Comparison of ENCODE assay signal across 7 mouse cellular contexts in the genomic region with DNA sequence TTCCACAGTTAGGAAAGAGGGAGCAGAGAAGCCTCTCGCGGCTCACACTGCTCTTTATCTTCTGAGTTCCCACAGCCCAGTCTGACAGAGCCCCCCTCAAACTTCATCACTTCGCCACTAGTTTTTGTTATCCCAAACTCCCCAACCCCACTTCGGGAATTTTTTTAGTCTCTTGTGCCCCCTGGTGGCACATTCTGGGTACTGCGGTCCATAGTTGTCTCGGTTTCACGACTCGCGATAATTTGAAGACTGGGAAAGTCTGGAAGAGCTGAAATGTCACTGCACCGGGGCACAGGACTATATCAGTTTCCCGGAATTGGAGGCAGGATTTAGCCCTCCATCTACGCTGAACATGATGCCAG. TPM values are rescaled to one million over a fixed set of nuclear protein-coding genes. Genes with fewer than 3 reads are reported as not detected.
DNase-seq lines count a peak whose midpoint lies in the region; ATAC-seq and TF ChIP-seq lines count a peak whose summit lies in the region.

No protein-coding gene starts in this region.

- no peak overlapping the region for H3K27ac ChIP-seq in MEL (ENCODE audit: control insufficient read depth, low read depth, low read length)
- no peak overlapping the region for H3K27ac ChIP-seq in lung, embryonic 16.5 days (ENCODE audit: low read length)

- peaks cover 8% of the 10 kb centered on the region in 2 experiments; a peak in 3 of 4 replicates for H3K27me3 ChIP-seq in MEL (ENCODE audit: control insufficient read depth in 1 of 2, insufficient read depth in 2 of 2, low read length in 2 of 2)
- H3K27me3 ChIP-seq in lung, embryonic 16.5 days (ENCODE audit: control insufficient read depth, insufficient read depth, low read depth, low read length): 0 out of 2 replicates have a peak, but pooled peaks cover under 1% of the 10 kb centered on the region

- H3K79me2 ChIP-seq in MEL (ENCODE audit: control insufficient read depth, insufficient read depth, low read length, poor library complexity): no peaks in the 10 kb centered on the region

- peak; percentile 89 for DNase-seq in MEL (ENCODE audit: low read depth, low spot score)
- peak; percentile 50 for DNase-seq in brain, adult 2 months (ENCODE audit: low read depth, low spot score)
- DNase-seq in heart, postnatal 14 days: peak; percentile 79 to 88
- DNase-seq in layer of hippocampus, adult 18-20 months (ENCODE audit: low spot score in 2 of 2): peak; percentile 65 to 78
- peak; percentile 82 for DNase-seq in right cerebral cortex, postnatal 4 days

- peak in 2 of 3 experiments; percentile 87 to 92; a peak in 5 of 6 replicates for TF ChIP-seq CTCF in MEL (IDR thresholded peaks at IDR 0.05 in 2 of 3, conservative IDR thresholded peaks at IDR 0.05 in 1 of 3; ENCODE audit: control insufficient read depth in 1 of 3, insufficient read depth in 1 of 3, low read depth in 2 of 3, low read length in 3 of 3, poor library complexity in 1 of 3, severe bottlenecking in 1 of 3)

- peak overlapping the region; percentile 53 for H3K9ac ChIP-seq in MEL (ENCODE audit: control insufficient read depth, low read depth, low read length, poor library complexity, severe bottlenecking)
- peak overlapping the region; percentile 53 for H3K9ac ChIP-seq in lung, embryonic 16.5 days (ENCODE audit: low read length)

- H3K4me3 ChIP-seq in MEL (ENCODE audit: control insufficient read depth in 1 of 2, insufficient read depth in 1 of 2, low read depth in 2 of 2, low read length in 2 of 2): peak overlapping the region; percentile 45
- H3K4me3 ChIP-seq in lung, embryonic 16.5 days (ENCODE audit: low read length): peak overlapping the region; percentile 9; the same call in 1 of the 2 replicates

- H3K36me3 ChIP-seq in MEL (ENCODE audit: control insufficient read depth in 1 of 2, insufficient read depth in 2 of 2, low read length in 2 of 2): peaks cover 0 to 3% of the 10 kb centered on the region in 2 experiments; a peak in 1 of 4 replicates
- no peaks in the 10 kb centered on the region for H3K36me3 ChIP-seq in lung, embryonic 16.5 days (ENCODE audit: control insufficient read depth, insufficient read depth, low read length)

- peak; percentile 75 for ATAC-seq in erythroid progenitor cell, adult 5-6 weeks (replicated peaks; ENCODE audit: low FRiP score, poor library complexity, severe bottlenecking)
- ATAC-seq in lung, embryonic 16.5 days (ENCODE audit: low read depth): peak; percentile 59

- intact Hi-C loops in heart, postnatal 14 days (cut with DNase I): loop anchor here (1.0 to 5.0 kb wide), 2 partner anchors 37 to 105 kb away; no protein-coding TSS in a partner anchor

- peaks cover 0 to 13% of the 10 kb centered on the region in 2 experiments; a peak in 3 of 4 replicates for H3K4me1 ChIP-seq in MEL (ENCODE audit: control insufficient read depth in 1 of 2, insufficient read depth in 2 of 2, low read length in 2 of 2)
- peaks cover 4% of the 10 kb centered on the region; the same call in 1 of the 2 replicates for H3K4me1 ChIP-seq in lung, embryonic 16.5 days (replicated peaks; ENCODE audit: control insufficient read depth, insufficient read depth, low read length)

- TF ChIP-seq POLR2A in MEL (IDR thresholded peaks at IDR 0.05; ENCODE audit: control insufficient read depth in 1 of 2, insufficient read depth in 1 of 2, low read depth in 1 of 2, low read length in 2 of 2, poor library complexity in 1 of 2): no peak

- peak; percentile 99 for TF ChIP-seq RAD21 in MEL (IDR thresholded peaks at IDR 0.05; ENCODE audit: low read depth, low read length)

- no peaks in the 10 kb centered on the region for H3K9me3 ChIP-seq in MEL (replicated peaks; ENCODE audit: insufficient read depth, low read length)
- no peaks in the 10 kb centered on the region for H3K9me3 ChIP-seq in lung, embryonic 16.5 days (ENCODE audit: control insufficient read depth, low read length)

- under 1% methylated on average over 12 of the region's 12 CpGs for WGBS in lung, embryonic 16.5 days

- H3K4me2 ChIP-seq in lung, embryonic 16.5 days (ENCODE audit: low read depth, low read length): peak overlapping the region; percentile 42; the same call in 1 of the 2 replicates

- TF ChIP-seq EP300 in MEL (IDR thresholded peaks at IDR 0.05; ENCODE audit: low read depth in 1 of 2, low read length in 2 of 2): no peak

TF ChIP-seq in MEL, 35 proteins besides CTCF, POLR2A, EP300 and RAD21 (continues in another document):
- no peak for TF ChIP-seq POLR2AphosphoS2 (IDR thresholded peaks at IDR 0.05; ENCODE audit: low read length)
- TF ChIP-seq ZMIZ1 (IDR thresholded peaks at IDR 0.05; ENCODE audit: low read depth, low read length): no peak
- TF ChIP-seq MAFK (IDR thresholded peaks at IDR 0.05; ENCODE audit: borderline replicate concordance, low read depth, low read length): no peak
- TF ChIP-seq ETS1 (IDR thresholded peaks at IDR 0.05; ENCODE audit: low read depth, low read length): no peak
- no peak for TF ChIP-seq USF1 (IDR thresholded peaks at IDR 0.05; ENCODE audit: low read depth, low read length)
- TF ChIP-seq KAT2A (conservative IDR thresholded peaks at IDR 0.05; ENCODE audit: low read depth, low read length): no peak
- no peak for TF ChIP-seq GABPA (IDR thresholded peaks at IDR 0.05; ENCODE audit: low read depth, low read length)
- no peak for TF ChIP-seq ELF1 (IDR thresholded peaks at IDR 0.05; ENCODE audit: low read depth, low read length)
- TF ChIP-seq ZKSCAN1 (IDR thresholded peaks at IDR 0.05; ENCODE audit: low read depth, low read length): no peak
- TF ChIP-seq RCOR1 (IDR thresholded peaks at IDR 0.05; ENCODE audit: low read depth, low read length): no peak
- TF ChIP-seq POLR2AphosphoS5 (IDR thresholded peaks at IDR 0.05; ENCODE audit: borderline replicate concordance, low read depth, low read length): no peak
- no peak for TF ChIP-seq MYB (IDR thresholded peaks at IDR 0.05; ENCODE audit: low read depth, low read length)
- no peak for TF ChIP-seq CHD1 (IDR thresholded peaks at IDR 0.05; ENCODE audit: low read depth, low read length)
- TF ChIP-seq CHD2 (IDR thresholded peaks at IDR 0.05; ENCODE audit: low read length): peak; percentile 87
- 0 out of 2 replicates have a peak, but pooled peaks have one; percentile 40 for TF ChIP-seq MYC (IDR thresholded peaks at IDR 0.05; ENCODE audit: low read depth, low read length)
- no peak for TF ChIP-seq JUND (IDR thresholded peaks at IDR 0.05; ENCODE audit: low read depth, low read length)

RNA-seq across cellular contexts. Expression of a gene that starts 7.3 kb away (rescaled TPM):
- 58.9 and 76.0 TPM in 2 replicates for total RNA-seq in MEL (2012; rRNA removed)
- polyA plus RNA-seq in MEL (2012; ENCODE audit: insufficient read depth in 1 of 2, insufficient read length in 2 of 2, low read depth in 1 of 2, low replicate concordance in 2 of 2, missing spikeins in 1 of 2): 10 to 100 TPM in 1 of 2 experiments, not detected in 1; 77.3 TPM
- total RNA-seq in erythroid progenitor cell, adult 5-6 weeks (2015; ENCODE audit: low replicate concordance): 62.3 and 81.3 TPM in 2 replicates
- total RNA-seq in erythroid progenitor cell, adult 5-6 weeks (2017; ENCODE audit: low replicate concordance): 133 and 140 TPM in 2 replicates
- total RNA-seq in heart, postnatal 14 days (2021): 100 to 1,000 TPM; 199 to 209 TPM
- total RNA-seq in layer of hippocampus, adult 18-20 months (2021): 10 to 100 TPM; 46.5 to 48.2 TPM
- polyA plus RNA-seq in lung, embryonic 16.5 days (2015; fragmentation: Nextera tagmentation; extraction: Ambion mirVana): 21.5 and 21.7 TPM in 2 replicates

RNA-seq across cellular contexts. Expression of a gene that starts 13.5 kb away (rescaled TPM):
- total RNA-seq in MEL (2012; rRNA removed): 1.4 TPM in 2 replicates
- polyA plus RNA-seq in MEL (2012; ENCODE audit: insufficient read depth in 1 of 2, insufficient read length in 2 of 2, low read depth in 1 of 2, low replicate concordance in 2 of 2, missing spikeins in 1 of 2): 1 to 10 TPM in 1 of 2 experiments, not detected in 1; 8.5 TPM
- not detected in 2 replicates for total RNA-seq in erythroid progenitor cell, adult 5-6 weeks (2015; ENCODE audit: low replicate concordance)
- 0.77 TPM in 1 of 2 replicates, not detected in the other for total RNA-seq in erythroid progenitor cell, adult 5-6 weeks (2017; ENCODE audit: low replicate concordance)
- total RNA-seq in heart, postnatal 14 days (2021): 1 to 10 TPM; 8.0 to 8.8 TPM
- total RNA-seq in layer of hippocampus, adult 18-20 months (2021): 100 to 1,000 TPM; 217 to 222 TPM
- 21.9 and 22.7 TPM in 2 replicates for polyA plus RNA-seq in lung, embryonic 16.5 days (2015; fragmentation: Nextera tagmentation; extraction: Ambion mirVana)

RNA-seq across cellular contexts. Expression of a gene that starts 45.5 kb away (rescaled TPM):
- 193 and 213 TPM in 2 replicates for total RNA-seq in MEL (2012; rRNA removed)
- polyA plus RNA-seq in MEL (2012; ENCODE audit: insufficient read depth in 1 of 2, insufficient read length in 2 of 2, low read depth in 1 of 2, low replicate concordance in 2 of 2, missing spikeins in 1 of 2): 100 to 1,000 TPM; 194 to 252 TPM
- 24.5 and 26.0 TPM in 2 replicates for total RNA-seq in erythroid progenitor cell, adult 5-6 weeks (2015; ENCODE audit: low replicate concordance)
- total RNA-seq in erythroid progenitor cell, adult 5-6 weeks (2017; ENCODE audit: low replicate concordance): 49.9 and 91.9 TPM in 2 replicates
- 10 to 100 TPM; 51.0 to 53.9 TPM for total RNA-seq in heart, postnatal 14 days (2021)
- total RNA-seq in layer of hippocampus, adult 18-20 months (2021): 100 to 1,000 TPM in 1 of 2 experiments, 10 to 100 TPM in 1; 89.8 to 108 TPM
- polyA plus RNA-seq in lung, embryonic 16.5 days (2015; fragmentation: Nextera tagmentation; extraction: Ambion mirVana): 21.6 and 24.0 TPM in 2 replicates

RNA-seq across cellular contexts. Expression of a gene that starts 46.4 kb away (rescaled TPM):
- total RNA-seq in MEL (2012; rRNA removed): 0.50 TPM in 1 of 2 replicates, not detected in the other
- under 1 TPM in 1 of 2 experiments, not detected in 1; 0.31 TPM for polyA plus RNA-seq in MEL (2012; ENCODE audit: insufficient read depth in 1 of 2, insufficient read length in 2 of 2, low read depth in 1 of 2, low replicate concordance in 2 of 2, missing spikeins in 1 of 2)
- not detected in 2 replicates for total RNA-seq in erythroid progenitor cell, adult 5-6 weeks (2015; ENCODE audit: low replicate concordance)
- total RNA-seq in erythroid progenitor cell, adult 5-6 weeks (2017; ENCODE audit: low replicate concordance): not detected in 2 replicates
- under 1 TPM; 0.88 to 0.93 TPM for total RNA-seq in heart, postnatal 14 days (2021)
- not detected for total RNA-seq in layer of hippocampus, adult 18-20 months (2021)
- polyA plus RNA-seq in lung, embryonic 16.5 days (2015; fragmentation: Nextera tagmentation; extraction: Ambion mirVana): not detected in 2 replicates

RNA-seq across cellular contexts. Expression of a gene that starts 46.4 kb away (rescaled TPM):
- 40.5 and 44.0 TPM in 2 replicates for total RNA-seq in MEL (2012; rRNA removed)
- 10 to 100 TPM; 19.5 to 63.2 TPM for polyA plus RNA-seq in MEL (2012; ENCODE audit: insufficient read depth in 1 of 2, insufficient read length in 2 of 2, low read depth in 1 of 2, low replicate concordance in 2 of 2, missing spikeins in 1 of 2)
- 80.0 and 121 TPM in 2 replicates for total RNA-seq in erythroid progenitor cell, adult 5-6 weeks (2015; ENCODE audit: low replicate concordance)
- total RNA-seq in erythroid progenitor cell, adult 5-6 weeks (2017; ENCODE audit: low replicate concordance): 72.0 and 75.4 TPM in 2 replicates
- 10 to 100 TPM; 32.8 to 42.6 TPM for total RNA-seq in heart, postnatal 14 days (2021)
- 10 to 100 TPM; 39.6 to 43.9 TPM for total RNA-seq in layer of hippocampus, adult 18-20 months (2021)
- polyA plus RNA-seq in lung, embryonic 16.5 days (2015; fragmentation: Nextera tagmentation; extraction: Ambion mirVana): 51.6 and 64.2 TPM in 2 replicates

Comparison
In these comparisons a context has a peak if more than half of its experiments do, and no peak if none do; other contexts are left out.
1. RNA of a gene that starts 13.5 kb away (total RNA-seq): 217 to 222 TPM in layer of hippocampus, adult 18-20 months; 8.0 to 8.8 TPM in heart, postnatal 14 days, 1.4 TPM in MEL and 0.77 TPM in erythroid progenitor cell, adult 5-6 weeks; every median in the first group is over 10 times any median in the second.
2. Peak in every context shown above with its lines, with median percentiles within 50 percentile points of each other: DNase-seq.